Mouse (Mus musculus) heart, adult 2 months (tissue): Measurements from ENCODE around the gene Rfx2. TPM values are rescaled to one million over a fixed set of nuclear protein-coding genes. Genes with fewer than 3 reads are reported as not detected.

Source experiments
- DNase-seq, 2 experiments: peaks; one replicate each; pipeline ENCODE4 v3.0.0; 2021
- H3K27ac ChIP-seq: fragments of 200-600 bp; 2 replicates; pipeline ENCODE4 v1.8.1; 2022
- H3K27me3 ChIP-seq: fragments of 200-500 bp; 2 replicates; pipeline ENCODE4 v1.6.1; 2012; ENCODE audit warnings: mild to moderate bottlenecking, low read length, inconsistent platforms, mixed read lengths; ENCODE audit not compliant: control insufficient read depth, insufficient read depth
- H3K36me3 ChIP-seq: fragments of 200-500 bp; 2 replicates; pipeline ENCODE4 v1.6.1; 2012; ENCODE audit warnings: low read length, inconsistent platforms; ENCODE audit not compliant: control insufficient read depth, insufficient read depth
- H3K4me1 ChIP-seq: fragments of 200-500 bp; 2 replicates; pipeline ENCODE4 v1.6.1; 2011; ENCODE audit warnings: low read length; ENCODE audit not compliant: control insufficient read depth, insufficient read depth
- H3K4me3 ChIP-seq: fragments of 200-600 bp; 2 replicates; pipeline ENCODE4 v1.8.1; 2022
- H3K79me2 ChIP-seq: fragments of 200-500 bp; replicated peaks from 2 replicates; pipeline ENCODE4 v1.6.1; 2012; ENCODE audit warnings: mild to moderate bottlenecking, inconsistent platforms, low read length, moderate library complexity, mixed read lengths; ENCODE audit not compliant: control insufficient read depth, insufficient read depth
- H3K9ac ChIP-seq: fragments of 200-500 bp; 2 replicates; pipeline ENCODE4 v1.6.1; 2012; ENCODE audit warnings: low read depth, mild to moderate bottlenecking, control low read depth, inconsistent platforms, low read length, mixed read lengths
- CTCF ChIP-seq: fragments of 200-600 bp; IDR thresholded peaks from 2 replicates; pipeline ENCODE4 v1.8.1; 2022; ENCODE audit warnings: antibody characterized with exemption, mild to moderate bottlenecking, moderate library complexity
- EP300 ChIP-seq: fragments of 200-500 bp; IDR thresholded peaks from 2 replicates; pipeline ENCODE4 v1.6.1; 2011; ENCODE audit warnings: low read depth, low read length, control low read depth; ENCODE audit not compliant: insufficient read depth
- POLR2A ChIP-seq: fragments of 200-500 bp; IDR thresholded peaks from 2 replicates; pipeline ENCODE4 v1.6.1; 2011; ENCODE audit warnings: mild to moderate bottlenecking, low read depth, low read length, control low read depth; ENCODE audit not compliant: insufficient read depth
- WGBS: fragments of 180-500 bp; shearing (Covaris S2); methylation state at CpG from one replicate; pipeline ENCODE4 v1.1.7; 2018; 5-methylcytosine and 5-hydroxymethylcytosine counted together
- intact Hi-C: fragments of 180-260 bp; cut with DNase I; formaldehyde crosslinking; loops from one replicate; pipeline ENCODE4 v1.15.1; 2025
- polyA plus RNA-seq: library from polyadenylated mRNA; depleted of rRNA; stranded (reverse); fragments of >200 nt; gene quantifications from 2 replicates; pipeline ENCODE4 v1.2.3, GENCODE M21; 2012
- total RNA-seq, 2 experiments: library from RNA; stranded (reverse); gene quantifications; 2 replicates each; pipeline ENCODE4 v1.2.3; 2021

The Rfx2 gene
- total and polyA plus RNA-seq, 3 experiments: 2.8 to 6.0 (median 3.0) TPM

- Histone ChIP-seq H3K27ac (peak overlapping the region; percentile 11; the same call in 1 of the 2 replicates), H3K4me3 (no peak overlapping the region), H3K79me2 (no peaks in the 10 kb centered on the region), H3K27me3 (no peaks in the 10 kb centered on the region), H3K9ac (no peak overlapping the region), H3K4me1 (peaks cover 7% of the 10 kb centered on the region), H3K36me3 (no peaks in the 10 kb centered on the region)
- DNase-seq: peak in 1 of 2 experiments; percentile 29
- intact Hi-C loops: no loop called here
- TF ChIP-seq POLR2A (no peak), EP300 (no peak), CTCF (no peak)
- 69% methylated on average over 8 of the region's 8 CpGs for WGBS
These were observed 11.1 kb downstream of the Rfx2 start for GRCm38 (mm10) chr17:56819694-56820111.

- H3K27ac ChIP-seq: peak overlapping the region; percentile 11; the same call in 1 of the 2 replicates
These were observed 11.7 kb downstream of the Rfx2 start for GRCm38 (mm10) chr17:56819032-56819545.

GRCm38 (mm10) chr17:56818067-56818636, 12.7 kb downstream of the Rfx2 start:
- no peaks in the 10 kb centered on the region for H3K27me3 ChIP-seq
- no peak overlapping the region for H3K9ac ChIP-seq
- TF ChIP-seq POLR2A (no peak), EP300 (no peak), CTCF (no peak)
- 48% methylated on average over 11 of the region's 11 CpGs for WGBS
- H3K79me2 ChIP-seq: no peaks in the 10 kb centered on the region
- peaks cover 8% of the 10 kb centered on the region for H3K4me1 ChIP-seq
- H3K36me3 ChIP-seq: no peaks in the 10 kb centered on the region
- no peak overlapping the region for H3K4me3 ChIP-seq
- H3K27ac ChIP-seq: no peak overlapping the region
- peak in 1 of 2 experiments; percentile 31 for DNase-seq
- intact Hi-C loops: no loop called here

More at GRCm38 (mm10) chr17:56819032-56819545, 11.7 kb downstream of the Rfx2 start:
- intact Hi-C loops: no loop called here
- Histone ChIP-seq H3K4me1 (peaks cover 8% of the 10 kb centered on the region), H3K9ac (no peak overlapping the region), H3K79me2 (no peaks in the 10 kb centered on the region), H3K36me3 (no peaks in the 10 kb centered on the region), H3K27me3 (no peaks in the 10 kb centered on the region), H3K4me3 (no peak overlapping the region)
- WGBS: 61% methylated on average over 6 of the region's 6 CpGs
- TF ChIP-seq EP300 (no peak), CTCF (no peak), POLR2A (no peak)
- DNase-seq: peak in 1 of 2 experiments; percentile 41

GRCm38 (mm10) chr17:56815057-56815345, 15.8 kb downstream of the Rfx2 start:
- intact Hi-C loops: loop anchor here (2.0 kb wide), 1 partner anchor 16 kb away; the partner anchor contains the start of gene Rfx2
- 57% methylated on average over 3 of the region's 3 CpGs for WGBS
- TF ChIP-seq CTCF: no peak
- no peak for TF ChIP-seq EP300
- no peak for TF ChIP-seq POLR2A
- Histone ChIP-seq H3K27ac (peak overlapping the region; percentile 47), H3K4me1 (peaks cover 16% of the 10 kb centered on the region), H3K79me2 (no peaks in the 10 kb centered on the region), H3K36me3 (no peaks in the 10 kb centered on the region), H3K4me3 (no peak overlapping the region), H3K27me3 (no peaks in the 10 kb centered on the region), H3K9ac (no peak overlapping the region)
- no peak for DNase-seq

GRCm38 (mm10) chr17:56814316-56815056, 16.3 kb downstream of the Rfx2 start:
- TF ChIP-seq EP300 (peak; percentile 47; the same call in 1 of the 2 replicates), POLR2A (no peak), CTCF (no peak)
- DNase-seq: peak; percentile 87 to 93
- Histone ChIP-seq H3K27me3 (no peaks in the 10 kb centered on the region), H3K36me3 (no peaks in the 10 kb centered on the region), H3K27ac (peak overlapping the region; percentile 47), H3K4me3 (no peak overlapping the region), H3K79me2 (no peaks in the 10 kb centered on the region), H3K9ac (no peak overlapping the region), H3K4me1 (peaks cover 17% of the 10 kb centered on the region)
- intact Hi-C loops: loop anchor here (2.0 kb wide), 1 partner anchor 16 kb away; the partner anchor contains the start of gene Rfx2
- 9% methylated on average over 24 of the region's 24 CpGs for WGBS

- intact Hi-C loops: no loop called here
- no peak overlapping the region for H3K9ac ChIP-seq
These were observed 20.6 kb downstream of the Rfx2 start for GRCm38 (mm10) chr17:56810245-56810644.

More at GRCm38 (mm10) chr17:56810245-56810644, 20.6 kb downstream of the Rfx2 start:
- no peak overlapping the region for H3K4me3 ChIP-seq
- H3K27me3 ChIP-seq: no peaks in the 10 kb centered on the region
- 0 out of 2 replicates have a peak, but pooled peaks have one; percentile 21 for TF ChIP-seq EP300
- TF ChIP-seq CTCF: no peak
- H3K4me1 ChIP-seq: peaks cover 16% of the 10 kb centered on the region
- WGBS: 0% methylated on average over 3 of the region's 3 CpGs
- peak; percentile 89 to 93 for DNase-seq
- H3K79me2 ChIP-seq: no peaks in the 10 kb centered on the region
- no peaks in the 10 kb centered on the region for H3K36me3 ChIP-seq
- H3K27ac ChIP-seq: peak overlapping the region; percentile 65
